Mouse (Mus musculus) gastrocnemius, postnatal 10 days (tissue): ENCODE measurements around the gene Herc2. TPM values are rescaled to one million over a fixed set of nuclear protein-coding genes. Genes with fewer than 3 reads are reported as not detected.
"Not testable (repeated sequence)": the region's sequence is repeated elsewhere in the genome, so short reads cannot be mapped to it uniquely, and the experiment has no call there.

Experiments used
- DNase-seq: peaks from one replicate; pipeline ENCODE4 v3.0.0; 2021; ENCODE audit warnings: mixed read lengths
- long read RNA-seq, 2 experiments: library from polyadenylated mRNA; stranded (forward); transcript quantifications; one replicate each; pipeline ENCODE4 v2.0.0; 2021
- total RNA-seq, 2 experiments: library from RNA; stranded (reverse); gene quantifications; 2 replicates each; pipeline ENCODE4 v1.2.3; 2021

Herc2 gene
- total RNA-seq, result 10 to 100 TPM; 30.3 to 35.7 TPM
- long read RNA-seq, experiment 1, partial matches to known transcripts, result 14 of 16 reads
- long read RNA-seq, experiment 1, other reads (novel, unspliced or antisense), result 2 of 16 reads
- long read RNA-seq, experiment 2, partial matches to known transcripts, result 15 of 16 reads
- long read RNA-seq, experiment 2, other reads (novel, unspliced or antisense), result 1 of 16 reads

- peak; percentile 99 for DNase-seq
Observed at GRCm38 (mm10) chr7:56049831-56050321, at the start of gene Herc2. TSS of gene Herc2 (plus strand) at chr7:56050196.

DNA sequence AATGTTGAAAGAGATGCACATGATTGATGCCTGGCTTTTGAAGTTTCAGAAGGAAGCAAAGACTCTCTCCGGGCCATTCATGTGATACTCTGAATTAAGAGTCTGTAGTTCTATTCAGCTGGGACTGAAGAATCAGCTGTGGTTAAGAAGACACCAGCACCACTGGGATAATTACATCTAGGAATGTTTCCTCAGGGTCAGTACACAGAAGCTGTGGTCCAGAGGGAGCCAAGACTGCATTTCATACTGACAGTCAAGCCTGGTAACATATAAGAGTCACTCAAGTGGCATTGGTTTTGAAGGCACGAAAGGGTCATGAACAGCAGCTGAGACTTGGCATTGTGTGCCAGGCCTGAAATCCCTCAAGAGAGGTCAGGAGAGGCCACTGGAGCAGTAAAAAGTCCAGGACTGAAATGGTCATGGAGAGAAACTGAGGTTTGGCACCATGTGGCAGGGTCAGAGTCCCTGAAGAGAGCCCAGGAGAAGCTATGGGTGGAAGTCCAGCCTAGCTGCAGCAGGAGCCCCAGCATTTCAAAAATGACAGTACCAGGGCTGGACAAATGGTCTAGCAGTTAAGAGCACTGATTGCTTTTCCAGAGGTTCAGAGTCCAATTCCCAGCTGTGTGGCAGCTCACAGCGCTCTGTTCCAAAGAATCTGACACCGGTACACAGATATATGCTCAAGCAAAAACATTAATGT lies 39.5 kb upstream of the Herc2 start:
- no peak for DNase-seq

GRCm38 (mm10) chr7:56011018-56011333 lies 39.0 kb upstream of the Herc2 start:
- DNase-seq, result no peak

DNA sequence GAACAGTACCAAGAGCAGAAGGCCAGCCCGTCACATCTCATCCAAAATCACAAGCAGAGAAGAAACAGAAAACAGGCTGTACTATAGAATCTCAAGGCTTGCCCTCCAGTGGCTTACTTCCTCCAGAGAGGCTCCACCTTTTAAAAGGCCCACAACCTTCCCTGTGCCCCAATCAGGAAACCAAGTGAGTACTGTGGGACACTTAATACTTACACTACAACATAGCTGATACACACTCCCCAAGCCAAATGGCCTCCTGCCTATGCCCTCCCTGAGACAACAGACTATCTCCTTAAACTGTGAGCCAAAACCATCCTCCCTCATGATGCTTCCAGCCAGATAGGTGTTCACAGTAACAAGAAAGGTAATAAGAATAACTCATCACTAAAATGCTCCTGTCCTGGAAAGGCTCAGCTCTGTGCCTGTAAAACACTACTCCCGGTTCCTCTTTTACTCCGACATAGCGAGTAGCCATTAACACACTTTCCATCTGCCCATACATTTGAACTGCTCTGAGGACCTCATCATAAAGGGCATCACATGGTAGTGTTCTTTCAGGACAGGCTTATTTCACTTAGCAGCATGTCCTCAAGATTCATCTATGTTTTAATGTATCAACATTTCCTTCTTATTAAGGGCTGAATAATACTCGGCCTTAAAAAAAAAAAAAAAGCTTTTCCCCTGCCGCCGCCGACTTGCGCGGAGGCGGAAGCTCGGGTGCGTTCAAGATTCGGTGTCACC lies 36.6 kb upstream of the Herc2 start:
- no peak for DNase-seq

- not testable (repeated sequence) for DNase-seq
Observed at GRCm38 (mm10) chr7:56014002-56014702, 35.8 kb upstream of the Herc2 start.

- no peak for DNase-seq
Observed at GRCm38 (mm10) chr7:56015172-56015571, 34.8 kb upstream of the Herc2 start.

GRCm38 (mm10) chr7:56015837-56016236 lies 34.2 kb upstream of the Herc2 start:
- no peak for DNase-seq

GRCm38 (mm10) chr7:56017761-56018160 lies 32.2 kb upstream of the Herc2 start:
- DNase-seq, result no peak

DNA sequence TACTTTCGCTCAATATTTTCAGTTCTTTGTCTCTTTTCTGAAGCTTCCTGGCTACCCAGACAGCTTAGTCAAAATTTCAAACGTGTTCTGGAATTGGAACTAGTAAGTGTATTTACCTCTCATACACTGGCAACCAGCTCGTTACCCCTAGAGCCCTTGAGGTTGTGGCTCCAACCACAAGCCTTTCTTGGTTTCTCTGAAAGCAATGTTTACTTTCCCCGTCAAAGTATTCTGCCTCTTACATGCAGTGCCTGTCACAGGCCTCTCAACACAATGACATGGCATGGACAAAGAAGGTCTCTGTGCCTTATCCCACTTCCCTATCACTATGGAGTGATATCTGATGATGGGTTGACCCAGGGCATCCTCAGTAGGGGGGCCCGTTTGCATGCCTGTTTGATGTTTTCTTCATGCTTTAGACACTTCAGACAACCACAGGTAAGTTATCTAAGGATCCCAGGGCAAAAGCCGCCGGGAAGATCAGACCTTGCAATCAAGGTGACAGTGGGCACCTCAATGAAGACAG lies 31.5 kb upstream of the Herc2 start:
- no peak for DNase-seq

DNA sequence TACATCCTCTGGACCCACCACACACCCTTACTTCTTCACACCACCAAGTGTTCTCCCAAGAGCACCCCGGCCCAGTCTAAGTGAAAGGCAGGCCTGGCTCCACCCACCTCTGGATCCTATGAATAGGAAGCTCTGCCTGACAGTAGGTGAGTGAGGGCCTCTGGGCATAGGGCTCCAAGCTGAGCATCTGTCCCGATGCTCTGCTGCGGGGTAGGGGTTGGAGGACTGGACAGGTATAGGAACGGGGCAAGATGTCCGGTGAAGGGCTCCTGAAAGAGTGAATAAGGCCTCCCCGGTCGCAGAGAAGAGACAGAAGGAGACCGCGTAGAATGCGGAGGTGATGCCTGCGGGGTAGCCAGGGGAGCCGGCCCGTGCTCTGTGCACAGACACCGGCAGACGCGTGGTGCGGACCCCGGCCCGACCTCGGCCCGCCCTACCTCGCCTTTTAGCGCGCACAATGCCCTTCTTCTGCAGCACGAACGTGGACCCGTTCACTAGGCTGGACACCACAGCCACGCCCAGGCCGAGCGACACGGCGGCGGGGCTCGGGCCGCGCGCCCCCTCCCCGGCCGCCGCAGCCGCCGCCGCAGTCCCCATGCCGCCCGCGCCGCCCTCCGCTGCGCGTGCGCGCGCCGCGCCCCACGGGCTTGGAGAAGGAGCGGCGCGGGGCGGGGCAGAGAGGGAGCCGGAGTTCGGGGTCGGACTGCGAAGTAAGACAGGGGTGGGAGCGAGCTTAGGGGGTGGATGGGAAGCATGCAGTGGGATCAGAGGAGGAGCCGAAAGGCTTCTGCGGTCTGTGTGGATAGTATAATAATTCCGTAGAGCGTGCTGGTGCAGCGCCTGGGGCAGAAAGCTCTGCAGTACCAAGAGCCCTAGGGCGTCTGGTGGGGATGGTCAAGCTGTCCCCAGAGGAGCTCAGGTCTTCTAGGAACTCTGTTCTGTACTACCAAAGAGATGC lies 30.7 kb upstream of the Herc2 start:
- DNase-seq, result peak; percentile 73

DNA sequence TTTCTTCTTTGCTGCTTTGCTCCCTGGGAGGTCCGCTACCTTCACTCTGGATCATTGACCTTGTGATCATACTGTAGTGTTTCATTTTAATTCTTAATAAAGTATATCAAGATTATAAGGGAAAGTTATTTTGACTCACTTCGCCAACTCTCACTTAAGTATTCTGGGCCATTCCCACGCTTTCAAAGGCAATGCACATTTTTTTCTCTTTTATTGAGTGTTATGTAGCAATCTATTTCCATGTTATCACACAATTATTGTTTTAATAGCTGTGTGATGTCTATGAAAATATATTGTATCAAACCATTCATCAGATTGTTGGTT lies 30.1 kb upstream of the Herc2 start, which contains the start of gene Nipa1:
Gene Nipa1 (minus strand): TSS at position 25 of the 324 bp plus-strand sequence.
- DNase-seq, result no peak

DNA sequence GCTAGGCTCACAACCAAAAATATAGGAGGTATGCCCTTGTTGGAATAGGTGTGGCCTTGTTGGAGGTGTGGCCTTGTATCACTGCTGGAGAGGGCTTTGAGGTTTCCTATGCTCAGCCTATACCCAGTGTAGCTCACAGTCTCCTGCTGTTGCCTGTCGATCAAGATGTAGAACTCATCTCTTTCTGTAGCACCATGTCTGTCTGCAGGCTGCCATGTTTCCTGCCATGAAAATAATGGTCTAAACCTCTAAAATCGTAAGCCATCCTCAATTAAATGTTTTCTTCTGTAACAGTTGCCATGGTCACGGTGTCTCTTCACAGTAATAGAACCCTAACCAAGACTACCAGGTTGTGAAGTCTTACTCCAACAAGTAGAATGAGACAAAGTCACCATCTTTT lies 26.4 kb upstream of the Herc2 start:
- DNase-seq, result no peak

GRCm38 (mm10) chr7:56042353-56042752 lies 7.6 kb upstream of the Herc2 start:
- peak; percentile 82 for DNase-seq

- DNase-seq, result no peak
Observed at GRCm38 (mm10) chr7:56043577-56044266, 6.3 kb upstream of the Herc2 start.

DNA sequence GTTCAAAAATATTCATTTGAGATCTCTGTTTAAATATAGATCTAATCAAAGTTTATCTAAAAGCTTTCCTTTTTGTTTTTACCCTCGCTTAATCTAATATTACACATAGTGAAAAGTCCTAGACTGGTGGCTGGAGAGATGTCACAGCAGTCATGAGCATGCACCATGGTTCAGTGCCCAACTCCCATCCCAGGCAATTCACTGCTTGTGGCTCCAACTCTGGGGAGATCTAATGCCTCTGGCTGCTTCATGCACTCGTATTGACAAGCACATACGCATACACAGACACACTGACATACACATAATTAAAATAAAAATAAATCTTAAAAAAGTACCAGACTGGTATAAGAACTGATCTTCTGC lies 5.7 kb upstream of the Herc2 start:
- DNase-seq, result no peak

- no peak for DNase-seq
Observed at GRCm38 (mm10) chr7:56047178-56047577, 2.8 kb upstream of the Herc2 start.

GRCm38 (mm10) chr7:56050487-56050911 lies 503 bp downstream of the Herc2 start:
- peak; percentile 7 for DNase-seq

DNA sequence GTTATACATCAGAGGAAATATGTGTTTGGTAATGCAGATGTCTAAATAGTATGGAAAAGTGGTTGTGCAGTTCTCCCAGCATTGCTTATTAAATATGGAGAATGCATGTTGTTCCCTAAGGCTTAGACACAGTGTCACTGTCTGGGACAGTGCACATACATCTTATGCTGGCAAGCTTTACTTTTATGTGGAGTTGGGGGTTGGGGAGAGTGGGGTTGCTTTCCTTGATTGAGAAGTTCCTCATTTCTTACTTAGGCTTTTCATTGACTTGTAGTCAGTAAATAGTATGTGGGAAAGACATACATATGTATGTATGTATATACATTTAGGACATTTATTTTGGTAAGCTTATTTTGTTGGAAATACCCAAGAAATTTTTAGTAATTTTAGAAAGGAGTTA lies 3.0 kb downstream of the Herc2 start:
- DNase-seq, result no peak

GRCm38 (mm10) chr7:56055338-56055737 lies 5.3 kb downstream of the Herc2 start:
- no peak for DNase-seq

- DNase-seq, result no peak
Observed at GRCm38 (mm10) chr7:56064876-56065275, 14.9 kb downstream of the Herc2 start.

DNA sequence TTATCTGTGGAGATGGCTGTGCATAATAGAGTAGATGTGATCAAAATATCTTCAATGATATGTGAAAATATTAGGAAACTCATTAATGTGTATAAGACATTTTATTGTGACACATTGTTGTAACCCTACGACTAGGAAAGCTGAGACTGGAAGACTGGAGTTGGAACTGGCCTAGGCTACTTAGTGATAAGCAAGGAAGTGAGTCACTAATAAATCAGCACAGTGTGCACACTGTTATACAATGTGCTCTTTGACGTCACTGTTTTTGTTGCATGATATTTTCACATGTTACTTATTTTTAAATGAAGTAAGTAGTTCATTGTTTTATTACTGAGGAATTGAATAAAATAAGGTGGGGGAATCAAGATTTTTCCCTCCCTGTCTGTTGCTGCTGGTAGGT lies 16.1 kb downstream of the Herc2 start:
- DNase-seq, result no peak
